Comparison of ENCODE assay signal across 9 mouse cellular contexts in genomic region chr17:5997380-5998234, GRCm38 (mm10). TPM values are rescaled to one million over a fixed set of nuclear protein-coding genes. Genes with fewer than 3 reads are reported as not detected.
A peak's percentile ranks its signal among the peaks of the same experiment; 100 is the strongest.
DNase-seq lines count a peak whose midpoint lies in the region; ATAC-seq and TF ChIP-seq lines count a peak whose summit lies in the region.
"Had no signal": no experiment of that assay in that cellular context is flagged by ENCODE, and none has a peak within 500 bp of the region (broad histone marks: within the 10 kb centered on the region; RNA-seq: fewer than 3 reads in every experiment).

No protein-coding gene starts in this region.

- TF ChIP-seq POLR2A in liver, adult 2 months (IDR thresholded peaks at IDR 0.05; ENCODE audit: extremely low read depth, insufficient read depth, low read length): no peak
- TF ChIP-seq POLR2A in small intestine, adult 2 months (IDR thresholded peaks at IDR 0.05; ENCODE audit: low read depth, low read length): no peak

- H3K4me2 ChIP-seq in heart, embryonic 12.5 days: peak overlapping the region; percentile 44
- no peak overlapping the region for H3K4me2 ChIP-seq in forebrain, embryonic 11.5 days (ENCODE audit: low read depth, low read length, severe bottlenecking)

- ATAC-seq in heart, embryonic 12.5 days (ENCODE audit: insufficient number of reproducible peaks, low FRiP score): peak; percentile 83
- ATAC-seq in forebrain, embryonic 11.5 days (replicated peaks; ENCODE audit: low FRiP score): no peak

- TF ChIP-seq CTCF in liver, adult 2 months (IDR thresholded peaks at IDR 0.05; ENCODE audit: low read depth, low read length): no peak
- no peak for TF ChIP-seq CTCF in small intestine, adult 2 months (IDR thresholded peaks at IDR 0.05; ENCODE audit: extremely low read depth, insufficient read length, insufficient replicate concordance, low read depth, low read length)

- H3K27ac ChIP-seq in liver, adult 2 months (replicated peaks; ENCODE audit: insufficient read depth, low read depth, low read length): peak overlapping the region; percentile 58
- H3K27ac ChIP-seq in heart, embryonic 12.5 days (ENCODE audit: poor library complexity, severe bottlenecking): peak overlapping the region; percentile 96
- H3K27ac ChIP-seq in small intestine, adult 2 months (ENCODE audit: insufficient read depth, low read depth, low read length): peak overlapping the region; percentile 4; the same call in 1 of the 2 replicates
- no peak overlapping the region for H3K27ac ChIP-seq in forebrain, embryonic 11.5 days (ENCODE audit: low read depth, low read length)
- no peak overlapping the region; the same call in 1 of the 2 replicates for H3K27ac ChIP-seq in embryonic facial prominence, embryonic 10.5 days (replicated peaks)

- H3K9ac ChIP-seq in liver, adult 2 months (ENCODE audit: low read depth, low read length): no peak overlapping the region
- no peak overlapping the region for H3K9ac ChIP-seq in heart, embryonic 12.5 days
- no peak overlapping the region for H3K9ac ChIP-seq in forebrain, embryonic 11.5 days (ENCODE audit: low read length)

- 21% methylated on average over 16 of the region's 16 CpGs for WGBS in liver, adult 2 months
- 27% methylated on average over 16 of the region's 16 CpGs for WGBS in heart, embryonic 12.5 days
- 71% methylated on average over 16 of the region's 16 CpGs for WGBS in small intestine, adult 2 months
- 86% methylated on average over 16 of the region's 16 CpGs for WGBS in forebrain, embryonic 11.5 days
- WGBS in embryonic facial prominence, embryonic 10.5 days: 82% methylated on average over 16 of the region's 16 CpGs

- H3K4me3 ChIP-seq in liver, adult 2 months (ENCODE audit: insufficient read depth, low read depth, low read length): no peak overlapping the region
- H3K4me3 ChIP-seq in heart, embryonic 12.5 days: no peak overlapping the region
- no peak overlapping the region for H3K4me3 ChIP-seq in small intestine, adult 2 months (ENCODE audit: low read depth, low read length)
- H3K4me3 ChIP-seq in forebrain, embryonic 11.5 days (ENCODE audit: low read depth, low read length): no peak overlapping the region
- H3K4me3 ChIP-seq in embryonic facial prominence, embryonic 10.5 days: no peak overlapping the region
- H3K4me3 ChIP-seq: erythroblast, embryonic 14.5 days had no signal

- H3K79me2 ChIP-seq in liver, adult 2 months (ENCODE audit: control insufficient read depth, insufficient read depth, low read length): no peaks in the 10 kb centered on the region

- H3K36me3 ChIP-seq in liver, adult 2 months (ENCODE audit: control insufficient read depth, insufficient read depth, low read length): no peaks in the 10 kb centered on the region
- no peaks in the 10 kb centered on the region for H3K36me3 ChIP-seq in heart, embryonic 12.5 days
- H3K36me3 ChIP-seq in small intestine, adult 2 months (ENCODE audit: control insufficient read depth, insufficient read depth, low read length): peaks cover 1% of the 10 kb centered on the region; the same call in 1 of the 2 replicates
- no peaks in the 10 kb centered on the region for H3K36me3 ChIP-seq in forebrain, embryonic 11.5 days (ENCODE audit: control insufficient read depth, insufficient read depth, low read length)
- H3K36me3 ChIP-seq in embryonic facial prominence, embryonic 10.5 days (replicated peaks): no peaks in the 10 kb centered on the region

- H3K4me1 ChIP-seq in liver, adult 2 months (ENCODE audit: control insufficient read depth, insufficient read depth, low read length): peaks cover 16% of the 10 kb centered on the region
- H3K4me1 ChIP-seq in heart, embryonic 12.5 days (replicated peaks): peaks cover 73% of the 10 kb centered on the region
- no peaks in the 10 kb centered on the region; the same call in 1 of the 2 replicates for H3K4me1 ChIP-seq in small intestine, adult 2 months (ENCODE audit: control insufficient read depth, insufficient read depth, insufficient read length, low read length)
- no peaks in the 10 kb centered on the region for H3K4me1 ChIP-seq in forebrain, embryonic 11.5 days (replicated peaks; ENCODE audit: control insufficient read depth, insufficient read depth, low read length)
- peaks cover 21% of the 10 kb centered on the region for H3K4me1 ChIP-seq in embryonic facial prominence, embryonic 10.5 days

- DNase-seq in liver, adult 2 months (ENCODE audit: extremely low read depth, low read depth, low spot score): peak; percentile 99
- no peak for DNase-seq in liver
- peak; percentile 86 for DNase-seq in cerebellum, adult 11-12 months
- DNase-seq in thymus, postnatal 25 days: no peak
- no peak for DNase-seq in forebrain, embryonic 11.5 days (ENCODE audit: low spot score)
- DNase-seq in embryonic facial prominence, embryonic 10.5 days (ENCODE audit: low spot score): no peak

- no peaks in the 10 kb centered on the region for H3K27me3 ChIP-seq in liver, adult 2 months (ENCODE audit: control insufficient read depth, insufficient read depth, low read length)
- no peaks in the 10 kb centered on the region for H3K27me3 ChIP-seq in heart, embryonic 12.5 days (replicated peaks)
- no peaks in the 10 kb centered on the region for H3K27me3 ChIP-seq in small intestine, adult 2 months (ENCODE audit: control insufficient read depth, insufficient read depth, low read length)
- no peaks in the 10 kb centered on the region for H3K27me3 ChIP-seq in forebrain, embryonic 11.5 days (ENCODE audit: control insufficient read depth, insufficient read depth, low read length)
- no peaks in the 10 kb centered on the region for H3K27me3 ChIP-seq in embryonic facial prominence, embryonic 10.5 days (replicated peaks; ENCODE audit: low read depth, poor library complexity, severe bottlenecking)

- H3K9me3 ChIP-seq in heart, embryonic 12.5 days (replicated peaks): no peaks in the 10 kb centered on the region
- no peaks in the 10 kb centered on the region for H3K9me3 ChIP-seq in forebrain, embryonic 11.5 days (ENCODE audit: control insufficient read depth, low read length)
- no peaks in the 10 kb centered on the region for H3K9me3 ChIP-seq in embryonic facial prominence, embryonic 10.5 days

RNA-seq across cellular contexts. Expression of gene Synj2, which starts 56.5 kb away (rescaled TPM):
- 3.0 and 3.7 TPM in 2 replicates for total RNA-seq in liver, adult 2 months (2014; rRNA removed)
- polyA plus RNA-seq in liver, adult 2 months (2012; rRNA removed): 0.66 and 1.2 TPM in 2 replicates
- 3.8 and 3.9 TPM in 2 replicates for polyA plus RNA-seq in heart, embryonic 12.5 days (2016; fragmentation: Nextera tagmentation; extraction: Ambion mirVana)
- polyA plus RNA-seq in small intestine, adult 2 months (2012; rRNA removed): 2.0 and 3.1 TPM in 2 replicates
- polyA plus RNA-seq in forebrain, embryonic 11.5 days (2014; fragmentation: Nextera tagmentation; extraction: Ambion mirVana): 1.0 and 1.2 TPM in 2 replicates
- 1.4 and 1.8 TPM in 2 replicates for polyA plus RNA-seq in embryonic facial prominence, embryonic 10.5 days (2016; fragmentation: Nextera tagmentation; extraction: Ambion mirVana)
- polyA plus RNA-seq: erythroblast, embryonic 14.5 days had no signal

Comparison
In these comparisons a context has a peak if more than half of its experiments do, and no peak if none do; other contexts are left out.
1. DNase-seq: peak in liver, adult 2 months (single experiment) and cerebellum, adult 11-12 months (single experiment); none in liver (single experiment), thymus, postnatal 25 days (single experiment), forebrain, embryonic 11.5 days (single experiment) and embryonic facial prominence, embryonic 10.5 days (single experiment).
2. H3K27ac ChIP-seq: peak in liver, adult 2 months (single experiment), heart, embryonic 12.5 days (single experiment) and small intestine, adult 2 months (single experiment); none in forebrain, embryonic 11.5 days (single experiment) and embryonic facial prominence, embryonic 10.5 days (single experiment).